Mouse (Mus musculus): Measurements from ENCODE around the gene Sema3d.

Gene Sema3d

DNA sequence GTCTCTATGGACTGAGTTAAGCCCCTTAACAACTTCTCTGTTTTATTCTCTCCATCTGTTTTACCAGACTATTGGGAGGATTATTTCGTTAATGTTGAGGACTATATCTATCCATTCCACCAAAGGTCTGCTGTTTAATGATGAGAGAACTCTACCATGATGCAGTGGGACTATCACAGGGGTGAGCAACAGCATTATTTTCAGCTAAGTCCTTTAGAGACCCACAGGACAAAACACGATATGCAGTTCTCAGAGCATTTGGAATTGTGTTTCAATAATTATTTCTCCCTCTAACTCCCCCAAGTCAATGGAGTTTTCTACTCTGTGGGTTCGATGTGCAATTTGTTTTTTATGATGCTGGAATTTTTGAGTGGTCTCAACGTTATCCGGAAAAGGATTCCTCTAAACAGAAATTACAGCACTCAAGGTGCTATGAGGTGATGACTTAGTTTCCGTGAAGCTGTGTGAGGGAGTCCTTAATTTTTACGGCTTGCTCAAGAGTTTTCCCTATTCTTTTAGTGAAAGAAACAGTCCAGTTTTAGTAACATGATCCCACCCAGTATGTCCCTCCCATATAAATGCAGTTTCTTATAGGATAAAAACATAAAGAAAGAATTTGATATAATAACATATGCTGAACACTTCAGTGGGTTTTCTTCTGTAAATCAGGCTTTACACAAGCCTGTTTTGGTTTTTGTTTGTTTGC lies 254.7 kb downstream of the Sema3d start:
- DNase-seq: no peak

All from kidney, postnatal 25 days (tissue).